Mouse (Mus musculus): ENCODE data around the gene Egln3.

- TF ChIP-seq CTCF (IDR thresholded peaks at IDR 0.05; ENCODE audit: low read depth, low read length), result no peak
- no peak for TF ChIP-seq GATA1 (IDR thresholded peaks at IDR 0.05; ENCODE audit: borderline replicate concordance, low read length)
Observed at GRCm38 (mm10) chr12:54209182-54209563, 5.5 kb upstream of the Egln3 start.

Measured in G1E (cell line).